Mouse (Mus musculus) small intestine, adult 2 months (tissue): ENCODE results near the gene Mid1.

Experiments
- CTCF ChIP-seq: fragments of 200-500 bp; IDR thresholded peaks from 2 replicates; pipeline ENCODE4 v1.5.1; 2012; ENCODE audit warnings: low read depth, mild to moderate bottlenecking, control low read depth, inconsistent platforms, low read length, moderate library complexity, mixed read lengths; ENCODE audit not compliant: insufficient replicate concordance, insufficient read length; ENCODE audit errors: extremely low read depth
- POLR2A ChIP-seq: fragments of 200-500 bp; IDR thresholded peaks from 2 replicates; pipeline ENCODE4 v1.6.1; 2012; ENCODE audit warnings: low read depth, mild to moderate bottlenecking, control low read depth, inconsistent platforms, low read length, moderate library complexity

- TF ChIP-seq CTCF (no peak), POLR2A (no peak)
Observed at GRCm38 (mm10) chrX:169937119-169937719, 252.2 kb downstream of the Mid1 start.
